Mouse (Mus musculus): Measurements from ENCODE around the gene Kif26b. TPM values are rescaled to one million over a fixed set of nuclear protein-coding genes. Genes with fewer than 3 reads are reported as not detected.

Gene Kif26b
- 10 to 100 TPM; 21.2 to 22.7 TPM for total RNA-seq (2021)

GRCm38 (mm10) chr1:178528431-178529351 is at the start of gene Kif26b:
Gene Kif26b (plus strand): TSS chr1:178529125.
- peak; percentile 72 for DNase-seq

GRCm38 (mm10) chr1:178483854-178484253 is 45.1 kb upstream of the Kif26b start:
- DNase-seq, result no peak

DNA sequence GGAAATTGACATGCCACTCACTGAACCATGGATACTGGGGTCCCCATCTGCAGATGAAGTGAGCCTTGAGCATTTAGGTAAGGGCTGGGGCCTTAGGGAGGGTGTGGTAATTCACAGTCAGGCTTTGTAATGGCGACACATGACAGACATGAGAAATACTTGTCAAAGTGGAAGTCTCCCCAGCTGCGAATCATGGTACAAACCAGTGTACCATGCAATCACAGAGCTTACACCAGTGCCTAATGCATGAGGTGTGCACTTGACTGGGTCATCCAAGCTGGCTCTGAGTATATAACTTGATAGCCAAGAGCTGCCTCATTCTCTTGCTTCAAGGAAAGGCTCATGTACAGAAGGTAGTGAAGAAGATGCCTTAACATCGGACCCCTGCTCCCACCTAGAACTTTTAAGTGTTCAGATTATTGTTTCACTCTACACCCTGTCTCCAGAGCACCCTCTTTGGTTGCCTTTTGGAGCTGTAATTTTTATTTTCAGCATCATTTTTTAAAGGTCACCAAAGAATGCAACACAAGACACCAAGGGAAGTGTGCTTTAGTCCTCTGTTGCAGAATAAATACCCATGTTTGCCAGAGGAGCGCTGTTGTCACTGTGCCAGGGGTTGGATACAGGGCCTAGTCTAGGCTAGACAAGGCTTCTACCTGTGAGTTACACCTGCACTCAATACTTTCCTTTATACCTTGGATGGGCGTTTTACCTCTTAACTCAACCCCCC is 43.6 kb upstream of the Kif26b start:
- DNase-seq, result no peak

DNA sequence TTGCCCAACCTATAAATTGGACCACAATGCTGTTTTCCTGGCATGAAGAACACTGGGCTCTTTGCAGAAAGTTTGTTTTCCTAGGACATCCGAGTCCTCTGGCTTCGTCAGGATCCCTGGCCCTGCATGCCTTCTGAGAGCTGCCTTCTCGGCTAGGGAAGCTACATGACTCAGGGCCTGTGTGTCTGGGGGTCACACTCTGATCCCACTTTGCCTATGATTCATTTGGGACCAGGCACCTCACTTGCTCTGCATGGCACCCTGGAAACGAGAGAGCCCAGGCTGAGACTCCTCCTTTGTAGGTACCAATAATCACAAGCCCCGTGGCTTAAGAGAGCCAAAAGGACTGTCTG is 43.1 kb upstream of the Kif26b start:
- DNase-seq, result no peak

- peak; percentile 16 for DNase-seq
These were observed 42.1 kb upstream of the Kif26b start for GRCm38 (mm10) chr1:178486828-178487227.

DNA sequence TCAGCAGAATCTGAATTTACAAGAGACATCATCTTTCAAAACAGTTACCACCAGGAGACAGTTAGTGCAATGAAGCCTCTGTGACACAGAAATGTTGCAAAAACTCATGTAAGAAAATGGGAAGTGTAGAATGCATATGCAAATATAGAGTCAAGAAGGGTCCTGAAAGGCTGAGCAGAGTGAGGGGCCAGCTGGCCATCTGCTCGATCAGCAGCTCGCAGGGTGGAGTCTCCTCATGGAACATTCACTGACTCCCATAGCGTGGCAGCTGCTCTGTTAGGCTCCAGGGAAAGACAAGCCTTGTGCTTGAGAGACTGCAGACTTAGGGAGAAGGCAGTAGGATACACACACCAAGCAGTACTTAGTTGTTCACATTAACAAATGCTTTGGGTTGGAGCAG is 39.8 kb upstream of the Kif26b start:
- DNase-seq, result no peak

DNA sequence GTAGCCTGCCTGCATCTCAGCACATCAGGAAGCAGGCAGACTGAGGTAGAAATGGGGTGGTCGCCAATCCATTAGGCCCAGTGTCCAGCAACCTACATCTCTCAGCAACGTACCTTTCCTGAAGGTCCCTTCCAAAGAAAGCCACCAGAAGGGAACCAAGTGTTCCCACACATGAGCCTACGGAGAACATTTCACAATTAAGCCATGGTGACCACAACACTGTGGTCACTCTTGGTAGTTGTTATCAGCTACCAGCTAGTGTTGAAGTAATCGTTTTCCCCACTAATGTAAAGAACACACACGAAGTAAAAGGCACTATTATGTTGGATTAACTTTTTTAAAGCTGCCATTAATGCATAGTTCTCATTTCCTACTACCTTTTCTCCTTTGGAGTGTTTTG is 37.2 kb upstream of the Kif26b start:
- no peak for DNase-seq

GRCm38 (mm10) chr1:178492493-178492892 is 36.4 kb upstream of the Kif26b start:
- no peak for DNase-seq

- no peak for DNase-seq
These were observed 32.7 kb upstream of the Kif26b start for GRCm38 (mm10) chr1:178496186-178496585.

GRCm38 (mm10) chr1:178496841-178497240 is 32.1 kb upstream of the Kif26b start:
- DNase-seq, result peak; percentile 55

DNA sequence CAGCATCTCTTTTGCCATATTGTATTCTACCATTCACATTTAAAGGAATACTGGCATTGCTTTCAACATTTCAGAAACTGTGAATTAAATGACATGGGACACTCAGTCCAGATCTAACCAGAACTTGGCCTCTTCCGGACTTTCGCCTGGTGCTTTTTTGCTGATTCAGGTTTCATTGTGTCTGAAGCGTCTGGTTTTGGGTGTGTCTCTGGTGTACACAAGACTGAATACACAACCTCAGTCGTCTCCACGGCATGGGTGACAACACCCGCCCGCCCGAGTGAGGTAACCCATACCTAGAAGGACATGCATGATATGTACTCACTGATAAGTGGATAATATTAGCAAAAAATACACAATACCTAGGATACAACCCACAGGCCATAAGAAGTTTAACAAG is 22.0 kb upstream of the Kif26b start:
- no peak for DNase-seq

- DNase-seq, result no peak
These were observed 16.4 kb upstream of the Kif26b start for GRCm38 (mm10) chr1:178512323-178513031.

DNA sequence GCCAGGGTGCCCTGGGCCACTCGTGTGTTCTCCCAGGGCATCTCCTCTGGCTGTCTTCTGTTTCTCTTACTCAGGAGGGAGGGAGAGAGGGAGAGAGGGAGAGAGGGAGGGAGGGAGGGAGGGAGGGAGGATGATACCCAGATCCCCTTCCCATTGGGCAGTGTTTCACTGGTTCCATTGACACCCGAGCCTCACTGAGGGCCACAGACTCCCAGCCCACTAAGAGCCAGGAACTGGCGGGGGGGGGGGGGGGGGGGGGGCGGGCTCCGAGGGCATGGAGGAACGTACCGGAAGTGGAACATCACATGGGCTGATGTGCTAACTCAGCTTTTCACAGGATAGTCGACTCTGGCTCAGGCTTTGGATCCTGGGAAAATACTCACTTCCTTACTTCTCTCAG is 15.0 kb upstream of the Kif26b start:
- no peak for DNase-seq

DNA sequence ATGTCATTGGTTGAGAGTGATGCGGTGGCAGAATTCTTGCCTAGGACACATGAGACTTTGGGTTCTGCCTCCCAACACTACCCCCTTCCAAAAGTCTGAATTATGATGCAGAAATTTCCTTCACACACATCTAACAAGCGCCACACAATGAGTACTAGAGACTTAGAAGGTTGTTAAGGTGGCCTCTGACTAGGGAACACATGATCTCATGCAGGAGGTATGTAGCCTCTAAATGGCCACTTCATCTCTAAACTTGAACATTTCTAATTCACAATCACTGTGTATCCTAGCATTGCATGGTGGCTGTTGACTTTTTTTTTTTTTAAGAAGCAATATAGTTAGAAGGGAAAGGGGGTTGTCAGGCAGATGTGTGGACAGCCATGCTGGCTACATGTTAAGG is 13.1 kb upstream of the Kif26b start:
- no peak for DNase-seq

- peak; percentile 15 for DNase-seq
These were observed 6.5 kb upstream of the Kif26b start for GRCm38 (mm10) chr1:178522389-178522788.

GRCm38 (mm10) chr1:178523152-178523551 is 5.8 kb upstream of the Kif26b start:
- no peak for DNase-seq

DNA sequence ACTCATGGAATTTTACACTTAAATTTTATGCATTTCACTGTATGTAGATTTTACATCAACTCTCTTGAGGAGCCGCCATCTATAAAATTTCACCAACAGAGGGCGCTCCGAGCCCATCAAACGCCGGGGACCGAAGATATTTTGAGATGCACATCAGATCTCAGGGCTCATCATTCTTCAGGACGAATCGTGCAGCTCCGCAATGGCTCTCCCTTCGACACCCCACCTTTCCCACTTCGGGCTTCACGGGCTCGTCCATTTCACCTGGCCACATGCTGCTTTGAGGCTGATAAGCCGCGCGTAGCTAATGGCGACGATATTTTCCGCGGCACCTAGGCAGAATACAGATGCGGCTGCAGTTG is 1.8 kb upstream of the Kif26b start:
- DNase-seq, result peak; percentile 81

DNA sequence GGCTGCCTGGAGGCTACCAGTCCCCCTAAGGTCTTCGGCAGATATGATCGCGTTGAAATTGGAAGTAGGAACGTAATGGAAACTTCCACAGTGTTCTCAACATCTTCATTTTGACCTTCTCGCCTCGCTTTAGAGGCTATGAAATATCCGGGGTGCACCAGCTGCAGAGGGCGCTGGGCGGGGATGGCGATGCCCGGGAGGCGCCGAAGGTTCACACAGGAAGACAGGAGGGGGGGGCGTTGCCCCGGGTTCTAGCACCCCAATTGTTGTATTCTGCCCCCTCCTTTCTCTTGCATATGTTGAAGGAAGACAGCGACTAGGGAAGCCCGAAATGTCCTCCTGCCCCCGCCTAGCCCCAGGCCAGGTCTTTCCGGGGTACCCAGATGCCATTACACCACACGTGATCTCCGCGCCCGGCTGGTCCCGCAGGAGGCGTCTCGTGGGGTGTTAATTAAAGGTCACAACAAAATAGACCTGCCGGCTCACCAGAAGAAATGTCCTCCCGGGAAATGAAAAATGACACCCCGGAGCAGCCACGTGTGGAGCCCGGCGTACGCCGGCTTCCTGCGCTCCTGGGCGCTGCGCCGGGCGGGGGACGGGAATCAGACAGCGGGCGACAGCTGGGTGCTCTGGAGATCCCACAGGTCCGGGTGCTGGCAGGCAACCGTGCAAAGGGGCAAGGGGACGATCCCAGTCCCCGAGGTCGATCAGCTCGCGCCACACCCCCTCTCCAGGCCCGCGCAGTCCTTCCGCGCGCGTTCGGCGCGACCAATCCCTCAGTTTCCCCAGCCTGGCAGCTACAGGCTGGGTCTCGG is 1.2 kb upstream of the Kif26b start:
- DNase-seq, result peak; percentile 58

GRCm38 (mm10) chr1:178529512-178530300 is 781 bp downstream of the Kif26b start:
- DNase-seq, result peak; percentile 25

GRCm38 (mm10) chr1:178530301-178531078 is 1.6 kb downstream of the Kif26b start:
- peak; percentile 89 for DNase-seq

GRCm38 (mm10) chr1:178540247-178540646 is 11.3 kb downstream of the Kif26b start:
- no peak for DNase-seq
